Mouse (Mus musculus): ENCODE results near the gene Otulin.

DNA sequence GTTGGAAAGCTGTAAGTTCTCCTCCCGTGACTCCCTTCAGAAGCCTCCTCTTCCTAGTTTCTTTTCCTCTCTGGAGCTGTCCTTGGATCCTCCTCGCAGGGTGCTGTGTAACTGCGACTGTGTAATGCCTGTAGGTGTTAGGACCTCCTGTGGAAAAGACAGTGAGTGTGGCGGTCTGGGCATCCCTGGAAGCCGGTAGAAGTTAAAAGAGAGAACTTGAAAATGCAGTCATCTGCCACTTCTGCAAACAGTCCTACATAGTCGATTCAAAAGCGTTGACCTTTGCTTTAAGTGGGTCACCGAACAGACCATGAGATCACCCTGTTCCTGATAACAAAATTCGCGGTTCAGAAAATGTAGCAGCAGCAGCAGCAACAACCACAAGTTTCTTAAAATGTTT is 137.0 kb downstream of the Otulin start:
- no peak for TF ChIP-seq CTCF (conservative IDR thresholded peaks at IDR 0.05; ENCODE audit: insufficient read depth, insufficient read length, low read depth, low read length)
- TF ChIP-seq POLR2A (IDR thresholded peaks at IDR 0.05; ENCODE audit: low read depth, low read length) = no peak

Data from kidney, adult 2 months (tissue).